Mouse (Mus musculus) left cerebral cortex, postnatal 10 days (tissue): ENCODE data around the gene Adamtsl3. TPM values are rescaled to one million over a fixed set of nuclear protein-coding genes. Genes with fewer than 3 reads are reported as not detected.
A peak's percentile ranks its signal among the peaks of the same experiment; 100 is the strongest.

ENCODE experiments used
- DNase-seq, 2 experiments: peaks; one replicate each; pipeline ENCODE4 v3.0.0; 2021 to 2022; ENCODE audit warnings: low spot score in 2 of 2, mixed read lengths in 1 of 2; ENCODE audit errors: extremely low spot score in 1 of 2
- intact Hi-C: fragments of 180-260 bp; cut with DNase I; formaldehyde crosslinking; loops from one replicate; pipeline ENCODE4 v1.15.1; 2025
- total RNA-seq, 2 experiments: library from RNA; stranded (reverse); gene quantifications; 2 replicates each; pipeline ENCODE4 v1.2.3; 2021

The Adamtsl3 gene
- total RNA-seq, 2 experiments from 2014 or later = 1.6 to 3.1 TPM

GRCm38 (mm10) chr7:82359146-82359545 lies 23.7 kb downstream of the Adamtsl3 start:
- intact Hi-C loops = no loop called here
- no peak for DNase-seq

DNA sequence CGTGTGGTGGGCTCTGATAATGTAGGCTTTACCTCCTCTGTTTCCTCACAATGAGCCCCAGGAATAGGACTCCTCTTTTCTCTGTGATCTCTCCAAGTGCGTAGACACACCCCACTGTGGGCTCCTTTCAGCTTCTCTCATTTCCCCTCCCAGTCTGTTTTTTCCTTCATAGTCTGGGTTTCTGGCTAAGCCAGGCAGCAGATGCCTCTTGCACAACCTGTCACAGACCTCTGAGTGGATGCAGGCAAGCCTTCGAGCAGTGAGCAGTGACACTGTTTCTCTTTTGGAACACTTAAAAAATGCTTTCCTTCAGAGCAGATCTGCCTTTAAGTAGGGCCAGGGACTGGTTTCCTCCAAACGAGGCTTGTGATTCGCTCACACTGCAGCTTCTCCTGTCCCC lies 24.2 kb downstream of the Adamtsl3 start:
- DNase-seq = no peak
- intact Hi-C loops = no loop called here

GRCm38 (mm10) chr7:82360186-82360585 lies 24.7 kb downstream of the Adamtsl3 start:
- no peak for DNase-seq
- intact Hi-C loops = no loop called here

GRCm38 (mm10) chr7:82361127-82361526 lies 25.6 kb downstream of the Adamtsl3 start:
- DNase-seq = no peak
- intact Hi-C loops = no loop called here

DNA sequence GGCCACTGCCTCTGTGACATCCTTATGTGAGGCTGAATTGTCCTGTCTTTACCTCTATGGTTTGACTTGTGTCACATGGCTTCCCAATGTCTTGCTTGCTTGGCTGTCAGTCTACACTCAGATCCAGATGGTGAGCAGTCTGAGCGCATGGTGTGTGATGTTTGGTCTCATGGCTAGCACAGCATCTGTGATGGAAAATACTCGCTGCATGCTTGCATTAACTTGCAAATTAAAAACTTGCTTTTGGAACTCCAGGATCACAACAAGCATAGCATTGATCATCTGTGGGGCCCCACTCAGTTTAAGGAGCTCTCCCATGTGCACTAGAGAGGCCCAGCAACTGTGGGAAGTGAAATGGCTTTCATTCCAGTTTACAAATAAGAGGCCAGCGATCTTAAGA lies 29.1 kb downstream of the Adamtsl3 start:
- intact Hi-C loops = no loop called here
- no peak for DNase-seq

DNA sequence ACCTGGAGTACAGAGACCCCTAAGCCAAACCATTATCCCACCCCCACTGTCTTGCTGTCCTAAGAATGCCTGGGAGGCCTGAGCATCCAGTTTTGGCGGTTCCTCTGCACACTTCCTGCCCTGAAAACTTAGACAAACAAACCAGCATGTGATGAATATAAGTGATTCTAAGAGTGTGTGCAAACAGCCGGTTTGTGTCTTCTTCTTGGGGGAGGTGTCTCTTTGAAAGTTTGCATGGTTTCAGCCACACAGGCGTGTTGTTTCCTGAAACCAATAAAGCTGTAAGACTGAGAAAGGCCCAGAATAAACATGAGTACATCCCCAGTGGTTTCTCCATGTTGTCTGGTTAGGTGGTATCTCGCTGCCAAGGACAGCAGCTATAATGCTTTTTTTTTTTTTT lies 30.6 kb downstream of the Adamtsl3 start:
- intact Hi-C loops = no loop called here
- DNase-seq = no peak

DNA sequence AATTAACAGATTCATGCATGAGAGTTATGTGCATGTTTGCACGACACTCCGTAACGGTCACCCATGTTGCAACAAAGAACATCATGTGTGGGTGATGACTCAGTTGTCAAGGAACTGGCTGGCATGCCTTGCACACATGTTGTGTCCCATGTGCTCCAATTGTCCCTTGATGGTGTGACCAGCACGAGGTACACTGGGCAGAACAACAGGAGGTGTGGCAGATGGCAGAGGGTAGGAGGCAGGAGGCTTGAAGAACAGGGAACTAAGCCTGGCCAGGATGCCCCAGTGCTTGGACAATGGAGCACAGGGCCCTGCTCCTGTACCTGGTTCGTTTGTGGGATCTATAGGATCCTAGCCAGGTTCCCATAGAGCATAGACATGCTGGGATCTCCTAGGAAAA lies 31.0 kb downstream of the Adamtsl3 start:
- DNase-seq = no peak
- intact Hi-C loops = no loop called here

GRCm38 (mm10) chr7:82368047-82368446 lies 32.6 kb downstream of the Adamtsl3 start:
- no peak for DNase-seq
- intact Hi-C loops = no loop called here

- intact Hi-C loops = no loop called here
- DNase-seq = no peak
Measured at GRCm38 (mm10) chr7:82370132-82370531, 34.6 kb downstream of the Adamtsl3 start.

GRCm38 (mm10) chr7:82371411-82371810 lies 35.9 kb downstream of the Adamtsl3 start:
- intact Hi-C loops = no loop called here
- peak in 1 of 2 experiments; percentile 33 for DNase-seq

DNA sequence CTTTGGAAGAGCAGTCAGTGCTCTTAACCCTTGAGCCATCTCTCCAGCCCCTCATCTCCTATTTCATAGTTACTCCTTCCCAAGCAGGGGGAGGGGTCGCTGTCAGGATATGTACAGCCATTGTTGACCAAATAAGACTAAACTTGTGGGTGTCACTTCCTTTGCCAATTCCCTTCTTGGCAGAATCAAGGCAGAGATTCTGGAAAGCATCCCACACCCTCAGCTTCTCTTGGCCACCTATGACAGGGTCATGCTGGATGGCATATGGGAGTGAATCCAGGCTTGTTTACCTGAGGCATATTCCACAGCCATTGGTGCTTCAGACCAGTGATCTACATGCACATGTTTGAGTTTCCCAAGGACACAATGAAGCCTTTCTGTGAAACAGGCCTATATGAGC lies 42.8 kb downstream of the Adamtsl3 start:
- no peak for DNase-seq
- intact Hi-C loops = no loop called here

- intact Hi-C loops = no loop called here
- peak in 1 of 2 experiments; percentile 20 for DNase-seq
Measured at GRCm38 (mm10) chr7:82379765-82380164, 44.3 kb downstream of the Adamtsl3 start.

DNA sequence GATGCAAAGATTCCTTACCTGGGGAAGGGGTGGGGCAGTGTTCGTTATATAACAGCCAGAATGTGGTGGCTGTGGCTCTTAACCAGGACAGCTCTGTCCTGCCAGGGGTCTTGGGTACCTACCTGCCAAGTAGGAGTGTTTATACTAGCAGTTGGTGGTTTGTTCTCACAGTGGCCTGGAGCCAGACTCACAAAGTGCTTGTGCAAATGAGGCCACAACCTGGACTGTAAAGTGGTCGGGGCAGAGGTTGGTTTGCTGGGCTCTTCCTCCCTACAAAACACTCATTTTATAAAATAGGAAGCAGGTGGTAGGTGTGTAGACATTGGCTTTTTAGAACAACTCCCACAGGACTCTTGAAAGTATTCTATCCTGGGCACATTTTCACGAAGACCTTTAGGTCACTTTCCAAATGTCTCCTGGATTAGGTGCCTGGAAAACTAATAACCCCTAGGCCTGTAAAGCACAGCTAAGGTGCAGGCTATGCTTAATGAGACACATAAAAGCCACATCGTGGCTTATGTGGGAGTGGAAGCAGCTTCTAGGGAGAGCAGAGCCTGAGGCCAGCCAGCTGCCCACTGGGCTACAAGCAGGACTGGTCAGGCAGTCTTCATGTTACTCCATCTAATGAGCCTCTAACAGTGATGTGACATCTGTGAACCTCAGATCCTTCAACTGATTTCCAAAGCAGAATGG lies 47.5 kb downstream of the Adamtsl3 start:
- no peak for DNase-seq
- intact Hi-C loops = no loop called here

- no peak for DNase-seq
- intact Hi-C loops = no loop called here
Measured at GRCm38 (mm10) chr7:82383536-82383848, 48.0 kb downstream of the Adamtsl3 start.

- no peak for DNase-seq
- intact Hi-C loops = no loop called here
Measured at GRCm38 (mm10) chr7:82387121-82387520, 51.6 kb downstream of the Adamtsl3 start.

DNA sequence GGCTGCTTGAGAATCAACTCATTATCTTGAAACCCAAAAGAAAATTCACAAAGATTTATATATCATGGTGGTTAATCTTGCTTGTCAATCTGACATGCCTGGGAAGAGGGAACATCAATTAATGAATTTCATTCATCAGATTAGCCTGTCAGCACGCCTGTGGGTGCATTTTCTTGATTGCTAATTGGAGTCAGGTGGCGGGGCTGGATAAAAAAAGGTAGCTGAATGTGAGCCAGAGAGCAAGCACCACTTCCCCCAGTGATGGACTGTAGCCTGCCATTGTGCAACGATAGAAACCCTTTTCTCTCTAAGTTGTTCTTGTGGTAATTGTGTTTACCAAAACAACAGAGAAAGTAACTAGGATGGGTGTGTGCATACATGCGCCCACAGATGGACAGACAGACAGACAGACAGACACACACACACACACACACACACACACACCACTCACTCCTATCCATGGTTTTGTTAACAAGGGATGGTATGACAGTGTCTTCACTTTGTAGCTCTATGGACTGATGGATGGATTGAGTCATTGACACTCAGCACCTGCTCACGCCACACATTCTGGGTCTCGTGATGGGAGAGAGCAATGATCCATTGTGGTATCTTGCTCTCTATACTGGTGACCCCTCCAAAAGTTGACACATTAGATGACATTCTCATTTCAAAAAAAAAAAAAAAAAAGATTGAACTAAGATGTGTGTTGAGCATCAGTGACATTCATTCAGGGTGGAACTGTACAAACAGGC lies 59.1 kb downstream of the Adamtsl3 start:
- intact Hi-C loops = no loop called here
- DNase-seq = no peak

DNA sequence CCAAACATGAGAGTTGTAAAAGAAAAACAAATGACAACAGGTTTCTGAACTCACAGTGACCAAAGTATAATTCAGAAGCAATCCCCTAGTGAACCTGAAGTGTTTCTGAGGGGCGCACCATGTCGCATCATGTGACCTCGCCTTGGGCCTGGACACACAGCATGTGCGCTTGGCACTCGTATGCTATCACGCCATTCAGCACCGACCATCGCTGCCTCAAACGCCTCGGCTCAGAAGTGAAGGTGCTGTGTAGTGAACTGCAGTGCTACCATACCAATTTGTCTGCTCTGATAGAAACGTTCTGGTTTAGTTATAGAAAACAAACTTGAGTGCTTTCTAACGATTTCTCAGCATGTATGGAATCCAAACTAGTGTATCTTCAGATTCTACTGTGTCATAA lies 59.7 kb downstream of the Adamtsl3 start:
- no peak for DNase-seq
- intact Hi-C loops = no loop called here

DNA sequence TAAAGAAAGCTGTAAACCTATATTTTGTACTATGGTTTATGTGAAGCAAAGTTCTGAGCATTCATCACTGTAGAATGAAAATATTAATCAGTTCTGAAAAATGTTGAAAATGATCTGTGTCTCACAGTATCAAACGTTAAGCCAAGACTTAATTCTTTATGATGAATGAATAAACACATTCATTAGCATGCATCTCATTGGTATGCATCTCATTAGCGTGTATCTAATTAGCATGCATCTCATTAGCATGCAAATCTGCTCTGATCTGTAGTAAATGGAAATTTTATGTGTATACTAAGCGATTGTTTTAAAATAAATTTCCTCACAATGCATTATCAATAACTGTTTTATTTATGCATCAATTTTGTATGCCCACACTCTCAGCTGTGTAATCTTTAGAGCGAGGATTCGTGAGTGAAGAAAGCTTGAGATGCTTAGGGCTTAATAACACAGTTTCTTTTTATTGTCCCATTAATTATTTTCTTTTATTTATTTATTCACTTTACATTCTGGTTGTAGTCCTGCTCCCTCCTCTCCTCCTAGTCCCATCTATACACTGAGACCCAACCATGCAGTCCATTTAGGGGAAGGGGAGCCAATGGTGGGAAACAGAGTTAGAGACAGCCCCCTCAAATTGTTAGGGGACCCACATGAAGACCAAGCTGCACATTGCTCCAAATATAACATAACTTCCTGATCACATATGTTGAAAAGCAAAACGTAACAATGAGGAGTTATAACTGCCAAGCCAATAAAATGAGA lies 60.4 kb downstream of the Adamtsl3 start:
- intact Hi-C loops = no loop called here
- no peak for DNase-seq

DNA sequence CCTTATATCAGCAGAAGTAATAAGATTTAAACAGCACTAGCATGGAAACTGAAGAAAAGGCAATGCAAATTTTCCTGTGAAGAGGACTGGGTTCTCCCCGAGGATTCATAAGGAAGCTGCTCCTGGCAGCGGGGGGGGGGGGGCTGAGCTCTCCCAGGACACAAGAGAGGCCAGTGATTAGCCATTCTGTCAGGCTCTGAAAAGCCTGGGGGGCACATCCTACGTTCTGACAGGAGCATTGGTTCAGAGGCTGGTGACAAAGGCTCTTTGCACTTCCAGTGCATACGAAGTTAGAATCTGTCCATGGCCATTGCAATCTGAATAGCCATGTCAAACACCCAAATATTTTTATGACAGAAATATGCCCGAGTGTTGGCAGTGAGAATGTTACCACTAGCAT lies 61.4 kb downstream of the Adamtsl3 start:
- intact Hi-C loops = no loop called here
- DNase-seq = no peak

DNA sequence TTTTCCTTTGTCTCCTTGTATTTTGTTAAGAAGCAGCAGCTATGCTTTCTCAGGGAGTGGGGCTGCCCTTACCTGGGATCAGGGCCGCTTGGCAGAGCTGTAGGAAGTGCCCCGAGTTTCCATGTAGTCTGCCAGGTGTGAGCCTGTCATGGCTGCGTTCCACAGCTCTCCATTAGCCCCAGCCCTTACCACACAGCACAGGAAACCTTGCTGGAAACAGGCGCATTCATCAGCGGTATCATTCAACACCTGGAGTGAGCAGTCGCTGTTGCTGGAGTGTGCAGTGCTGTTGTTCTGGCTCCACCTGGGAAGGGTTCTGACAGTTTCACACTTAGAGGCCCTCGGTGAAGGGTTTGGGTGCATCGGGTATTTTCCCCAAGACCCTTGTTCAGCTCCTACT lies 62.1 kb downstream of the Adamtsl3 start:
- intact Hi-C loops = no loop called here
- DNase-seq = no peak
